Mouse (Mus musculus): ENCODE data around the gene Tssc4. TPM values are rescaled to one million over a fixed set of nuclear protein-coding genes. Genes with fewer than 3 reads are reported as not detected.
A peak's percentile ranks its signal among the peaks of the same experiment; 100 is the strongest.

Gene Tssc4
- total RNA-seq, 2 experiments from 2014 or later: 38.0 to 41.5 TPM

- intact Hi-C loops (cut with DNase I): no loop called here
- H3K4me3 ChIP-seq: no peak overlapping the region
- no peak for TF ChIP-seq CTCF (IDR thresholded peaks at IDR 0.05)
- no peak overlapping the region for H3K27ac ChIP-seq
- DNase-seq (ENCODE audit: extremely low spot score in 1 of 2, low spot score in 2 of 2): no peak
Observed at GRCm38 (mm10) chr7:143072605-143073004, 3.6 kb downstream of the Tssc4 start.

GRCm38 (mm10) chr7:143073086-143073485, 4.0 kb downstream of the Tssc4 start:
- no peak overlapping the region for H3K4me3 ChIP-seq
- H3K27ac ChIP-seq: no peak overlapping the region
- peak in 1 of 2 experiments; percentile 41 for DNase-seq (ENCODE audit: extremely low spot score in 1 of 2, low spot score in 2 of 2)
- TF ChIP-seq CTCF (IDR thresholded peaks at IDR 0.05): peak; percentile 71
- intact Hi-C loops (cut with DNase I): no loop called here

GRCm38 (mm10) chr7:143075394-143075793, 6.3 kb downstream of the Tssc4 start:
- intact Hi-C loops (cut with DNase I): no loop called here
- Histone ChIP-seq H3K4me3 (no peak overlapping the region), H3K27ac (no peak overlapping the region)
- no peak for TF ChIP-seq CTCF (IDR thresholded peaks at IDR 0.05)
- no peak for DNase-seq (ENCODE audit: extremely low spot score in 1 of 2, low spot score in 2 of 2)

- no peak for TF ChIP-seq CTCF (IDR thresholded peaks at IDR 0.05)
- DNase-seq (ENCODE audit: extremely low spot score in 1 of 2, low spot score in 2 of 2): no peak
- intact Hi-C loops (cut with DNase I): no loop called here
- H3K27ac ChIP-seq: no peak overlapping the region
- H3K4me3 ChIP-seq: no peak overlapping the region
Observed at GRCm38 (mm10) chr7:143077351-143077750, 8.3 kb downstream of the Tssc4 start.

GRCm38 (mm10) chr7:143082024-143082423, 13.0 kb downstream of the Tssc4 start:
- no peak for DNase-seq (ENCODE audit: extremely low spot score in 1 of 2, low spot score in 2 of 2)
- intact Hi-C loops (cut with DNase I): no loop called here
- Histone ChIP-seq H3K27ac (no peak overlapping the region), H3K4me3 (no peak overlapping the region)
- TF ChIP-seq CTCF (IDR thresholded peaks at IDR 0.05): no peak

GRCm38 (mm10) chr7:143083708-143084107, 14.7 kb downstream of the Tssc4 start:
- TF ChIP-seq CTCF (IDR thresholded peaks at IDR 0.05): no peak
- no peak for DNase-seq (ENCODE audit: extremely low spot score in 1 of 2, low spot score in 2 of 2)

GRCm38 (mm10) chr7:143086366-143086765, 17.3 kb downstream of the Tssc4 start:
- Histone ChIP-seq H3K27ac (no peak overlapping the region), H3K4me3 (no peak overlapping the region)
- TF ChIP-seq CTCF (IDR thresholded peaks at IDR 0.05): peak; percentile 83
- DNase-seq (ENCODE audit: extremely low spot score in 1 of 2, low spot score in 2 of 2): peak; percentile 31 to 47
- intact Hi-C loops (cut with DNase I): loop anchor here (1.0 kb wide), 1 partner anchor 78 kb away; no protein-coding TSS in a partner anchor

More at GRCm38 (mm10) chr7:143083708-143084107, 14.7 kb downstream of the Tssc4 start:
- no peak overlapping the region for H3K4me3 ChIP-seq
- H3K27ac ChIP-seq: no peak overlapping the region
- intact Hi-C loops (cut with DNase I): no loop called here

- no peak overlapping the region for H3K27ac ChIP-seq
- peak; percentile 49 for TF ChIP-seq CTCF (IDR thresholded peaks at IDR 0.05)
- intact Hi-C loops (cut with DNase I): loop anchor here (1.0 kb wide), 1 partner anchor 193 kb away; no protein-coding TSS in a partner anchor
- H3K4me3 ChIP-seq: no peak overlapping the region
- no peak for DNase-seq (ENCODE audit: extremely low spot score in 1 of 2, low spot score in 2 of 2)
Observed at GRCm38 (mm10) chr7:143087070-143087579, 18.1 kb downstream of the Tssc4 start.

GRCm38 (mm10) chr7:143093847-143094246, 24.8 kb downstream of the Tssc4 start:
- Histone ChIP-seq H3K4me3 (no peak overlapping the region), H3K27ac (no peak overlapping the region)
- TF ChIP-seq CTCF (IDR thresholded peaks at IDR 0.05): no peak
- DNase-seq (ENCODE audit: extremely low spot score in 1 of 2, low spot score in 2 of 2): no peak
- intact Hi-C loops (cut with DNase I): loop anchor here (1.0 to 5.0 kb wide), 2 partner anchors 46 to 378 kb away; partner anchors contain the start of gene Slc22a18

GRCm38 (mm10) chr7:143094592-143095553, 25.8 kb downstream of the Tssc4 start, which contains the start of gene Trpm5:
Trpm5 (minus strand) TSS chr7:143094642.
- Histone ChIP-seq H3K27ac (no peak within 1 kb of the TSS), H3K4me3 (no peak within 1 kb of the TSS)
- peak; percentile 33 to 36 for DNase-seq (ENCODE audit: extremely low spot score in 1 of 2, low spot score in 2 of 2)
- intact Hi-C loops (cut with DNase I): loop anchor here (1.0 to 5.0 kb wide), 2 partner anchors 45 to 377 kb away; partner anchors contain the start of gene Slc22a18
- TF ChIP-seq CTCF (IDR thresholded peaks at IDR 0.05): peak; percentile 76

- DNase-seq (ENCODE audit: extremely low spot score in 1 of 2, low spot score in 2 of 2): no peak
- TF ChIP-seq CTCF (IDR thresholded peaks at IDR 0.05): no peak
- Histone ChIP-seq H3K27ac (no peak overlapping the region), H3K4me3 (no peak overlapping the region)
- intact Hi-C loops (cut with DNase I): no loop called here
Observed at GRCm38 (mm10) chr7:143095554-143095907, 26.5 kb downstream of the Tssc4 start.

GRCm38 (mm10) chr7:143100759-143101158, 31.7 kb downstream of the Tssc4 start:
- intact Hi-C loops (cut with DNase I): no loop called here

More at GRCm38 (mm10) chr7:143100759-143101158, 31.7 kb downstream of the Tssc4 start:
- no peak for TF ChIP-seq CTCF (IDR thresholded peaks at IDR 0.05)
- H3K4me3 ChIP-seq: no peak overlapping the region
- peak; percentile 16 to 27 for DNase-seq (ENCODE audit: extremely low spot score in 1 of 2, low spot score in 2 of 2)
- no peak overlapping the region for H3K27ac ChIP-seq
